Mouse (Mus musculus): ENCODE results near the gene Ugt2b35.
"Not testable (repeated sequence)": the region's sequence is repeated elsewhere in the genome, so short reads cannot be mapped to it uniquely, and the experiment has no call there.

The Ugt2b35 gene

GRCm38 (mm10) chr5:87000395-87001073, at the start of gene Ugt2b35:
Gene Ugt2b35 (plus strand): TSS chr5:87000860.
- no peak for DNase-seq (ENCODE audit: low spot score in 2 of 2)

GRCm38 (mm10) chr5:86960504-86960903, 40.2 kb upstream of the Ugt2b35 start:
- no peak for DNase-seq (ENCODE audit: low spot score in 2 of 2)

- DNase-seq (ENCODE audit: low spot score in 2 of 2), result no peak
These were observed 38.9 kb upstream of the Ugt2b35 start for GRCm38 (mm10) chr5:86961587-86962358.

GRCm38 (mm10) chr5:86962849-86963248, 37.8 kb upstream of the Ugt2b35 start:
- not testable (repeated sequence) for DNase-seq (ENCODE audit: low spot score in 2 of 2)

- DNase-seq (ENCODE audit: low spot score in 2 of 2), result not testable (repeated sequence)
These were observed 33.4 kb upstream of the Ugt2b35 start for GRCm38 (mm10) chr5:86967271-86967670.

GRCm38 (mm10) chr5:87004735-87005134, 4.1 kb downstream of the Ugt2b35 start:
- DNase-seq (ENCODE audit: low spot score in 2 of 2), result no peak

- DNase-seq (ENCODE audit: low spot score in 2 of 2), result no peak
These were observed 14.8 kb downstream of the Ugt2b35 start for GRCm38 (mm10) chr5:87015477-87015876.

GRCm38 (mm10) chr5:87027359-87027758, 26.7 kb downstream of the Ugt2b35 start:
- no peak for DNase-seq (ENCODE audit: low spot score in 2 of 2)

GRCm38 (mm10) chr5:87030624-87031023, 30.0 kb downstream of the Ugt2b35 start:
- DNase-seq (ENCODE audit: low spot score in 2 of 2), result no peak
